Mouse (Mus musculus) midbrain, embryonic 10.5 days (tissue): ENCODE data around the gene Ascc1. TPM values are rescaled to one million over a fixed set of nuclear protein-coding genes. Genes with fewer than 3 reads are reported as not detected.
A peak's percentile ranks its signal among the peaks of the same experiment; 100 is the strongest.
"Not testable (repeated sequence)": the region's sequence is repeated elsewhere in the genome, so short reads cannot be mapped to it uniquely, and the experiment has no call there.

Source experiments
- DNase-seq: peaks from one replicate; pipeline ENCODE4 v3.0.0-alpha.2; 2017; ENCODE audit warnings: low spot score
- H3K27ac ChIP-seq: fragments of 300-500 bp; sonication (generic); replicated peaks from 2 replicates; pipeline ENCODE4 v1.5.1; 2016; ENCODE audit warnings: mild to moderate bottlenecking
- H3K27me3 ChIP-seq: fragments of 300-500 bp; sonication (generic); 2 replicates; pipeline ENCODE4 v1.6.1; 2016; ENCODE audit warnings: low read depth, mild to moderate bottlenecking; ENCODE audit not compliant: poor library complexity, severe bottlenecking
- H3K36me3 ChIP-seq: fragments of 300-500 bp; sonication (generic); 2 replicates; pipeline ENCODE4 v1.6.1; 2016; ENCODE audit warnings: mild to moderate bottlenecking, moderate library complexity
- H3K4me1 ChIP-seq: fragments of 300-500 bp; sonication (generic); 2 replicates; pipeline ENCODE4 v1.6.1; 2016
- H3K4me3 ChIP-seq: fragments of 300-500 bp; sonication (generic); 2 replicates; pipeline ENCODE4 v1.5.1; 2016; ENCODE audit warnings: mild to moderate bottlenecking, moderate library complexity
- H3K9me3 ChIP-seq: fragments of 300-500 bp; sonication (generic); replicated peaks from 2 replicates; pipeline ENCODE4 v1.6.1; 2016; ENCODE audit warnings: mild to moderate bottlenecking
- WGBS: fragments of 180-500 bp; shearing (Covaris S2); methylation state at CpG from one replicate; pipeline ENCODE4 v1.1.7; 2016; 5-methylcytosine and 5-hydroxymethylcytosine counted together
- polyA plus RNA-seq: library from polyadenylated mRNA; unstranded; fragments of >200 nt; fragmentation: Nextera tagmentation; extraction: Ambion mirVana; gene quantifications from 2 replicates; pipeline ENCODE4 v1.2.1, GENCODE M21; 2016

Ascc1 gene
- polyA plus RNA-seq, 1 experiment from 2014 or later, result 34.4 TPM

GRCm38 (mm10) chr10:60113965-60114690, 111.5 kb downstream of the Ascc1 start:
- 0 out of 2 replicates have a peak overlapping the region, but pooled peaks have one; percentile 9 for H3K27ac ChIP-seq
- H3K4me1 ChIP-seq, result peaks cover 46% of the 10 kb centered on the region
- no peaks in the 10 kb centered on the region for H3K36me3 ChIP-seq
- H3K4me3 ChIP-seq, result no peak overlapping the region
- H3K9me3 ChIP-seq, result no peaks in the 10 kb centered on the region
- 92% methylated on average over 9 of the region's 9 CpGs for WGBS
- peaks cover 34% of the 10 kb centered on the region for H3K27me3 ChIP-seq
- no peak for DNase-seq

- DNase-seq, result peak; percentile 81
- Histone ChIP-seq H3K36me3 (no peaks in the 10 kb centered on the region), H3K27ac (peak overlapping the region; percentile 78), H3K4me1 (peaks cover 48% of the 10 kb centered on the region), H3K27me3 (peaks cover 20% of the 10 kb centered on the region), H3K4me3 (peak overlapping the region; percentile 41), H3K9me3 (no peaks in the 10 kb centered on the region)
- 4% methylated on average over 14 of the region's 14 CpGs for WGBS
Observed at GRCm38 (mm10) chr10:60115345-60116185, 113.0 kb downstream of the Ascc1 start.

GRCm38 (mm10) chr10:60116997-60117396, 114.4 kb downstream of the Ascc1 start:
- H3K27ac ChIP-seq, result no peak overlapping the region
- H3K9me3 ChIP-seq, result no peaks in the 10 kb centered on the region
- H3K36me3 ChIP-seq, result no peaks in the 10 kb centered on the region
- no peak for DNase-seq
- 50% methylated on average over 4 of the region's 4 CpGs for WGBS
- no peak overlapping the region for H3K4me3 ChIP-seq
- peaks cover 8% of the 10 kb centered on the region for H3K27me3 ChIP-seq
- H3K4me1 ChIP-seq, result peaks cover 48% of the 10 kb centered on the region

GRCm38 (mm10) chr10:60118464-60118863, 115.9 kb downstream of the Ascc1 start:
- peaks cover 48% of the 10 kb centered on the region for H3K4me1 ChIP-seq
- H3K4me3 ChIP-seq, result no peak overlapping the region
- H3K36me3 ChIP-seq, result no peaks in the 10 kb centered on the region
- 56% methylated on average over 7 of the region's 7 CpGs for WGBS
- no peak for DNase-seq
- H3K27me3 ChIP-seq, result peaks cover 8% of the 10 kb centered on the region
- no peaks in the 10 kb centered on the region for H3K9me3 ChIP-seq
- H3K27ac ChIP-seq, result no peak overlapping the region

- Histone ChIP-seq H3K36me3 (0 out of 2 replicates have a peak, but pooled peaks cover 4% of the 10 kb centered on the region), H3K4me1 (peaks cover 43% of the 10 kb centered on the region), H3K27me3 (no peaks in the 10 kb centered on the region), H3K4me3 (no peak overlapping the region), H3K9me3 (no peaks in the 10 kb centered on the region), H3K27ac (0 out of 2 replicates have a peak overlapping the region, but pooled peaks have one; percentile 19)
- DNase-seq, result no peak
- 83% methylated on average over 4 of the region's 4 CpGs for WGBS
Observed at GRCm38 (mm10) chr10:60120630-60121029, 118.0 kb downstream of the Ascc1 start.

GRCm38 (mm10) chr10:60124078-60124477, 121.5 kb downstream of the Ascc1 start:
- Histone ChIP-seq H3K4me1 (peaks cover 17% of the 10 kb centered on the region), H3K27me3 (0 out of 2 replicates have a peak, but pooled peaks cover 6% of the 10 kb centered on the region), H3K27ac (no peak overlapping the region), H3K9me3 (no peaks in the 10 kb centered on the region), H3K4me3 (no peak overlapping the region), H3K36me3 (peaks cover 7% of the 10 kb centered on the region; the same call in 1 of the 2 replicates)
- no peak for DNase-seq
- 66% methylated on average over 6 of the region's 6 CpGs for WGBS

- Histone ChIP-seq H3K9me3 (no peaks in the 10 kb centered on the region), H3K27me3 (0 out of 2 replicates have a peak, but pooled peaks cover 6% of the 10 kb centered on the region), H3K36me3 (peaks cover 13% of the 10 kb centered on the region; the same call in 1 of the 2 replicates), H3K4me1 (peaks cover 10% of the 10 kb centered on the region), H3K27ac (peak overlapping the region; percentile 2; the same call in 1 of the 2 replicates), H3K4me3 (peak overlapping the region; percentile 29)
- DNase-seq, result no peak
- WGBS, result 27% methylated on average over 20 of the region's 22 CpGs
Observed at GRCm38 (mm10) chr10:60125529-60126327, 123.1 kb downstream of the Ascc1 start.

- Histone ChIP-seq H3K27me3 (0 out of 2 replicates have a peak, but pooled peaks cover 6% of the 10 kb centered on the region), H3K4me3 (no peak overlapping the region), H3K4me1 (peaks cover 13% of the 10 kb centered on the region), H3K36me3 (peaks cover 13% of the 10 kb centered on the region; the same call in 1 of the 2 replicates), H3K9me3 (no peaks in the 10 kb centered on the region), H3K27ac (no peak overlapping the region)
- WGBS, result 86% methylated on average over 9 of the region's 9 CpGs
- no peak for DNase-seq
Observed at GRCm38 (mm10) chr10:60128287-60128686, 125.7 kb downstream of the Ascc1 start.

- Histone ChIP-seq H3K27me3 (0 out of 2 replicates have a peak, but pooled peaks cover 6% of the 10 kb centered on the region), H3K4me1 (peaks cover 25% of the 10 kb centered on the region), H3K9me3 (no peaks in the 10 kb centered on the region), H3K4me3 (no peak overlapping the region), H3K36me3 (peaks cover 9% of the 10 kb centered on the region; the same call in 1 of the 2 replicates), H3K27ac (no peak overlapping the region)
- 86% methylated on average over 4 of the region's 4 CpGs for WGBS
- DNase-seq, result no peak
Observed at GRCm38 (mm10) chr10:60130504-60130903, 127.9 kb downstream of the Ascc1 start.

GRCm38 (mm10) chr10:60133501-60133900, 130.9 kb downstream of the Ascc1 start:
- no peak for DNase-seq
- H3K27ac ChIP-seq, result 0 out of 2 replicates have a peak overlapping the region, but pooled peaks have one; percentile 28
- H3K4me3 ChIP-seq, result no peak overlapping the region
- H3K27me3 ChIP-seq, result no peaks in the 10 kb centered on the region
- WGBS, result 23% methylated on average over 6 of the region's 6 CpGs
- H3K36me3 ChIP-seq, result peaks cover 6% of the 10 kb centered on the region; the same call in 1 of the 2 replicates
- peaks cover 16% of the 10 kb centered on the region for H3K4me1 ChIP-seq
- no peaks in the 10 kb centered on the region for H3K9me3 ChIP-seq

GRCm38 (mm10) chr10:60134201-60134600, 131.6 kb downstream of the Ascc1 start:
- no peaks in the 10 kb centered on the region for H3K27me3 ChIP-seq
- no peak overlapping the region for H3K4me3 ChIP-seq
- peaks cover 6% of the 10 kb centered on the region; the same call in 1 of the 2 replicates for H3K36me3 ChIP-seq
- WGBS, result 46% methylated on average over 9 of the region's 9 CpGs
- peak overlapping the region; percentile 28; the same call in 1 of the 2 replicates for H3K27ac ChIP-seq
- H3K9me3 ChIP-seq, result no peaks in the 10 kb centered on the region
- no peak for DNase-seq
- H3K4me1 ChIP-seq, result peaks cover 16% of the 10 kb centered on the region

- H3K4me1 ChIP-seq, result peaks cover 16% of the 10 kb centered on the region
- not testable (repeated sequence) for H3K27me3 ChIP-seq, H3K9me3 ChIP-seq, DNase-seq, H3K4me3 ChIP-seq, H3K36me3 ChIP-seq, H3K27ac ChIP-seq
- WGBS, result 46% methylated on average over 1 of the region's 1 CpGs
Observed at GRCm38 (mm10) chr10:60136010-60136409, 133.4 kb downstream of the Ascc1 start.
